Mouse (Mus musculus): ENCODE data around the gene Kif2c.

Kif2c gene

GRCm38 (mm10) chr4:117181863-117182758, at the start of gene Kif2c:
Kif2c (minus strand) TSS chr4:117182639.
- peak; percentile 95 for DNase-seq (ENCODE audit: low spot score)

- no peak for DNase-seq (ENCODE audit: low spot score)
These were observed 48.8 kb upstream of the Kif2c start for GRCm38 (mm10) chr4:117231208-117231607.

GRCm38 (mm10) chr4:117230331-117230730, 47.9 kb upstream of the Kif2c start:
- DNase-seq (ENCODE audit: low spot score), result no peak

GRCm38 (mm10) chr4:117229590-117229989, 47.2 kb upstream of the Kif2c start:
- no peak for DNase-seq (ENCODE audit: low spot score)

- DNase-seq (ENCODE audit: low spot score), result no peak
These were observed 42.8 kb upstream of the Kif2c start for GRCm38 (mm10) chr4:117225250-117225649.

GRCm38 (mm10) chr4:117224122-117224521, 41.7 kb upstream of the Kif2c start:
- DNase-seq (ENCODE audit: low spot score), result no peak

GRCm38 (mm10) chr4:117223001-117223400, 40.6 kb upstream of the Kif2c start:
- DNase-seq (ENCODE audit: low spot score), result no peak

GRCm38 (mm10) chr4:117221836-117222235, 39.4 kb upstream of the Kif2c start:
- DNase-seq (ENCODE audit: low spot score), result no peak

GRCm38 (mm10) chr4:117220741-117221515, 38.5 kb upstream of the Kif2c start:
- no peak for DNase-seq (ENCODE audit: low spot score)

- peak; percentile 74 for DNase-seq (ENCODE audit: low spot score)
These were observed 36.2 kb upstream of the Kif2c start for GRCm38 (mm10) chr4:117218517-117219219.

GRCm38 (mm10) chr4:117217029-117217428, 34.6 kb upstream of the Kif2c start:
- DNase-seq (ENCODE audit: low spot score), result no peak

GRCm38 (mm10) chr4:117214250-117214649, 31.8 kb upstream of the Kif2c start:
- DNase-seq (ENCODE audit: low spot score), result peak; percentile 40

GRCm38 (mm10) chr4:117210147-117211074, 28.0 kb upstream of the Kif2c start:
- peak; percentile 92 for DNase-seq (ENCODE audit: low spot score)

GRCm38 (mm10) chr4:117209592-117209991, 27.2 kb upstream of the Kif2c start:
- no peak for DNase-seq (ENCODE audit: low spot score)

GRCm38 (mm10) chr4:117202992-117203354, 20.5 kb upstream of the Kif2c start:
- no peak for DNase-seq (ENCODE audit: low spot score)

- DNase-seq (ENCODE audit: low spot score), result peak; percentile 65
These were observed 19.9 kb upstream of the Kif2c start for GRCm38 (mm10) chr4:117202046-117202991.

- no peak for DNase-seq (ENCODE audit: low spot score)
These were observed 9.4 kb upstream of the Kif2c start for GRCm38 (mm10) chr4:117191804-117192203.

GRCm38 (mm10) chr4:117190660-117191059, 8.2 kb upstream of the Kif2c start:
- DNase-seq (ENCODE audit: low spot score), result no peak

- DNase-seq (ENCODE audit: low spot score), result no peak
These were observed 7.6 kb upstream of the Kif2c start for GRCm38 (mm10) chr4:117189856-117190543.

Measured in testis, postnatal 10 days (tissue).